Mouse (Mus musculus) layer of hippocampus, adult 9-11 months (tissue): ENCODE measurements around the gene Krt27.

ENCODE experiments used
- DNase-seq: peaks from one replicate; pipeline ENCODE4 v3.0.0; 2022

The Krt27 gene

DNA sequence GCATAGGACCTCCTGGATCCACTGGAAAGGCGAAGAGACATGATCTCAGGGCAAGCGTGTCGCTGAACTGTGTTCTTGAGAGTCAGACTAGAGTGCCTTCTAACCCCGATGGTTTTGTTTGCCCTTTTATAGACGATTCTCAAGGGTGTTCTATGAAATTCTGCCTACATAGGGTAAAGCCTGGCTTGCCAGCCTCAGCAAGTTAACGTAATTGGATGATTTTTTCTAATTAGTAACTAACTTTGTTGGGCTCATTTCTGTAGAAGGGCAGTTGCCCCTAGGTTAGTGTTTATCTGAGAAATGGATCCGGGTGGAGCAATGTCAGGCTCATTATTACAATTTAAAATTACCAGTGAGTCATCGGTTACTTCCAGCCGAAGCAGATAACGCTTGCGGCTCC is 28.1 kb downstream of the Krt27 start, which contains the start of gene Krt25:
Krt25 (minus strand) TSS at position 101 of the 400 bp plus-strand sequence.
- no peak for DNase-seq

DNA sequence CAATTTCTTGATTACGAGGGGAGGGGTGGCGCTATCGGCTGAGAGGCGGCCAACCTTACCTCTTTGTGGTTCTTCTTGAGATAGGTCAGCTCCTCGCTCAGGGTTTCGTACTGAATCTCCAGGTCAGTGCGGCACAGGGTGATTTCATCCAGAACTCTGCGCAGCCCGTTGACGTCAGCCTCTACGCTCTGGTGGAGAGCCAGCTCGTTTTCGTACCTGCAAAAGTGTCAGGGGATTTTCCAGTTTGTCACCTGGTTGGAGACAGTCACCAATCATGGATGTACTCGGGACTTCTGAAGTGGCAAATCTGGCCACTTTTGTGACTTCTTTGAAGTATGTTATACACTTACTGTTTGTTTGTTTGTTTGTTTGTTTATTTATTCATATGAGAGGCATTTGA is 29.8 kb downstream of the Krt27 start:
- no peak for DNase-seq

DNA sequence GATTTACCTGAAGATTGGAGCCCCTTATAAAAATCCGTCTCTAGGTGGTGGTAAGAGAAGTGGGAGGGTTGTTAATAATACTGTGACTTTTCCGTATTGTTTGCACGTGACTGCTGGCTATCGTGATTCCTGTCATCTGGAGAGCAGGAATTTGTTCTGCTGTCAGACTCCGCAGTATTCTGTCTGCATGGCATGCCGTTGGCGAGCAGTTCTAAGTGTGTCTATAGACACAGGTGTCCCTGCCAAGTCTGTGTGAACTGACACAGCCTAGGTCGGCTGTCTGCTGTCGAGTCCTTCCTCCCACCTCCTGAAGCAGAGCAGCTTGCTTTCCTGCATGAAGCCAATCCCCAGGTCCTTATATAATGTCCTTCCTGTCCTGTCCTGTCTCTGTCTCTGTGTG is 31.8 kb downstream of the Krt27 start:
- DNase-seq, result no peak

- no peak for DNase-seq
Observed at GRCm38 (mm10) chr11:99316543-99316942, 34.4 kb downstream of the Krt27 start.

GRCm38 (mm10) chr11:99314594-99314993 is 36.3 kb downstream of the Krt27 start:
- DNase-seq, result no peak

DNA sequence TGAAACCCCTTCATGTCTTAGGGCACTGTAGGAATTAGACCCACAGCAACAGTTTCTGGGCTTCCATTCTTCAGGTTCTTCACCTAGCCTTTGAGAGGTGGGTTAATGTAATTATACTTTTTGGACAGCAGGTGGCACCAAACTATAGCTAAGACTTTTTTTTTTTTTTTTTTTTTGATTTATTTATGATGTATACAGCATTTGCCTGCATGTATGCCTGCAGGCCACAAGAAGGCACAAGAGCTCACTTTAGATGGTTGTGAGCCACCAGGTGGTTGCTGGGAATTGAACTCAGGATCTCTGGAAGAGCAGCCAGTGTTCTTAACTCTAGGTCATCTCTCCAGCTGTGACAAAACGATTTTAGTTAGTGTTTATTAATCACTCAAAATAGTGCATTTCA is 40.0 kb downstream of the Krt27 start:
- DNase-seq, result no peak

GRCm38 (mm10) chr11:99307579-99307978 is 43.3 kb downstream of the Krt27 start:
- DNase-seq, result peak; percentile 44
